Mouse (Mus musculus): ENCODE measurements at regions not wholly inside any gene's neighbourhood (a gene's known extent, or its start where the extent isn't known, plus 50 kb on each side); places are given as distances from the start of the nearest gene placed in this dataset.

DNA sequence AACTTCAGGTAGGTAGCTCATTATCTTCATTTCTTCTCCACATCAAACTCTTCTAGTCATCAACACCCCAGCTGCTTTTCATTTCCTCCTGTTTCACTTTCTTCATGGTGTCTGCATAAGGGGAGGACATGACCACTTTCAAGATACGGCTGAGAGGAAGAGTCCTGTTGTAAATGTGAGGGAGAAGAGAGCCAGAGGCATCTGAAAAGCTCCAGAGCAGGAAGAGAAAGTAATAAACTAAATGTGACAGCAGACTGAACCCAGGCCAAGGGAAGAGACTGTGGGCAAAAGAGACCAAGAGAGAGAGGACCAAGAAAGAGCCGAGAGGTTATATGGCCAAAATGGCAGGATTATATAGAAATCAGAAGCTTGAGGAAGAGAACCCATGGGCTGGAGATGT, 312.5 kb upstream of the Acvr2a start:
- H3K4me3 ChIP-seq (ENCODE audit: insufficient read depth in 1 of 2, low read depth in 1 of 2, low read length in 2 of 2, poor library complexity in 1 of 2, severe bottlenecking in 1 of 2), result no peak overlapping the region
- TF ChIP-seq ZNF384 (IDR thresholded peaks at IDR 0.05; ENCODE audit: low read depth, low read length) (no peak), ZC3H11A (IDR thresholded peaks at IDR 0.05; ENCODE audit: borderline replicate concordance, low read depth, low read length) (no peak), CHD2 (IDR thresholded peaks at IDR 0.05; ENCODE audit: low read depth, low read length) (no peak), HCFC1 (IDR thresholded peaks at IDR 0.05; ENCODE audit: borderline replicate concordance, insufficient read depth, low read length) (no peak), MAFK (IDR thresholded peaks at IDR 0.05; ENCODE audit: insufficient read depth, low read depth, low read length) (no peak)
- no peaks in the 10 kb centered on the region for H3K9me3 ChIP-seq (ENCODE audit: control insufficient read depth, insufficient read depth, low read depth, low read length)
- no peak overlapping the region for H3K27ac ChIP-seq (ENCODE audit: insufficient read depth, low read depth, low read length, poor library complexity, severe bottlenecking)
- in situ Hi-C loops (cut with MboI; ENCODE audit: low sequenced_read_pairs in 2 of 2, unreplicated experiment in 2 of 2), result no loop called here
- no peaks in the 10 kb centered on the region for H3K4me1 ChIP-seq (ENCODE audit: control insufficient read depth in 2 of 2, insufficient read depth in 2 of 2, low read length in 2 of 2, poor library complexity in 1 of 2)
- H3K36me3 ChIP-seq (ENCODE audit: control insufficient read depth, insufficient read depth, low read length, poor library complexity, severe bottlenecking), result no peaks in the 10 kb centered on the region
- no peak overlapping the region for H3K9ac ChIP-seq (ENCODE audit: insufficient read depth, low read depth, low read length, poor library complexity, severe bottlenecking)
- no peak for DNase-seq (ENCODE audit: low read depth, low spot score)

DNA sequence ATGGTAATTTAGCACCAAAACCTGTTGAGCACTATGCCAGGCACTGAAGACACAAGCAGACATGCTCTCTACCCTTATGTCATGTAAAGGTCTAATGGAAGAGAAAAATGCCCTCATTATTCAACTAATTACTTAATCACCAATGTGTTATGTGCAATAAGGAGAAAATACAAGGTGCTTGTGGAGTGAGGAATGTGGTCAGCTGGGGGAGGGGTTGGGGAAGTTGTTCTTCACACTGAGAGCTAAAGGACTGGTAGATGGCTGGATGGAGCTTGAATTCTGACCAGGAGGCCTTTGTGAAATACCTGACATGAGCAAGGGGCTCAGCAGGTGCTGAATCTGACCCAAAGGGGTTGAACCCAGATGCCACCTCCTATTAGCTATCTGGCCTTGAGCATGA, 300.1 kb upstream of the Acvr2a start:
- TF ChIP-seq ZC3H11A (IDR thresholded peaks at IDR 0.05; ENCODE audit: borderline replicate concordance, low read depth, low read length) (no peak), MAFK (IDR thresholded peaks at IDR 0.05; ENCODE audit: insufficient read depth, low read depth, low read length) (no peak), HCFC1 (IDR thresholded peaks at IDR 0.05; ENCODE audit: borderline replicate concordance, insufficient read depth, low read length) (no peak), ZNF384 (IDR thresholded peaks at IDR 0.05; ENCODE audit: low read depth, low read length) (no peak), CHD2 (IDR thresholded peaks at IDR 0.05; ENCODE audit: low read depth, low read length) (no peak)
- Histone ChIP-seq H3K9ac (ENCODE audit: insufficient read depth, low read depth, low read length, poor library complexity, severe bottlenecking) (no peak overlapping the region), H3K4me1 (ENCODE audit: control insufficient read depth in 2 of 2, insufficient read depth in 2 of 2, low read length in 2 of 2, poor library complexity in 1 of 2) (no peaks in the 10 kb centered on the region), H3K27ac (ENCODE audit: insufficient read depth, low read depth, low read length, poor library complexity, severe bottlenecking) (no peak overlapping the region), H3K4me3 (ENCODE audit: insufficient read depth in 1 of 2, low read depth in 1 of 2, low read length in 2 of 2, poor library complexity in 1 of 2, severe bottlenecking in 1 of 2) (no peak overlapping the region), H3K36me3 (ENCODE audit: control insufficient read depth, insufficient read depth, low read length, poor library complexity, severe bottlenecking) (no peaks in the 10 kb centered on the region), H3K9me3 (ENCODE audit: control insufficient read depth, insufficient read depth, low read depth, low read length) (no peaks in the 10 kb centered on the region)
- in situ Hi-C loops (cut with MboI; ENCODE audit: low sequenced_read_pairs in 2 of 2, unreplicated experiment in 2 of 2), result no loop called here
- DNase-seq (ENCODE audit: low read depth, low spot score), result no peak

DNA sequence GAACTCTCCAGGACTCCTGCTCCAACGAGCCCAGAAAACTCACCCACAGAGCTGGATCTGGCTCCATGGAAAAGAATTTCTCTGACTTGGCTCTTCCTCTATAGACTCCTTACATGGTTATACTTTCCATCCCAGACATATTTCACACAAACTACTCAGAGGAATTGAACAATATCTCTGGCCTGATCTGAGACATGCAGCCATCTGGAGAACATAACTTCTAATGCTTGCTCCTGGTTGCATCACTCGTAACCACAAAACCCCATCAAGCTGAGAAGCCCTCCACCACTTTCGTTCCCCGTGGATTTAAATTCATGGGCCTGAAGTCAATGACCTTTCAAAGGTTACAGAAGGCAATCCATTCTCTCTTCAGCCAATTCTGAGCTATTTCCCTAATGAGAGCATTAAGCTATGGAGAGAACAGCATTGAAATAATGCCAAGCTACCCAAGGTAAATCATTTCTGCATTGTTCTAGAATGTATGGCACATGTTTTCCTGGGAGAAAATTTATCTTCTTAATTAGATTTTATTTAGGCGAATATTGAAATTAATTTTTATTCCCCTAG, 294.0 kb upstream of the Acvr2a start:
- in situ Hi-C loops (cut with MboI; ENCODE audit: low sequenced_read_pairs in 2 of 2, unreplicated experiment in 2 of 2), result no loop called here
- Histone ChIP-seq H3K36me3 (ENCODE audit: control insufficient read depth, insufficient read depth, low read length, poor library complexity, severe bottlenecking) (no peaks in the 10 kb centered on the region), H3K9me3 (ENCODE audit: control insufficient read depth, insufficient read depth, low read depth, low read length) (no peaks in the 10 kb centered on the region), H3K4me3 (ENCODE audit: insufficient read depth in 1 of 2, low read depth in 1 of 2, low read length in 2 of 2, poor library complexity in 1 of 2, severe bottlenecking in 1 of 2) (no peak overlapping the region), H3K9ac (ENCODE audit: insufficient read depth, low read depth, low read length, poor library complexity, severe bottlenecking) (no peak overlapping the region), H3K27ac (ENCODE audit: insufficient read depth, low read depth, low read length, poor library complexity, severe bottlenecking) (no peak overlapping the region), H3K4me1 (ENCODE audit: control insufficient read depth in 2 of 2, insufficient read depth in 2 of 2, low read length in 2 of 2, poor library complexity in 1 of 2) (no peaks in the 10 kb centered on the region)
- DNase-seq (ENCODE audit: low read depth, low spot score), result no peak
- no peak for TF ChIP-seq ZNF384 (IDR thresholded peaks at IDR 0.05; ENCODE audit: low read depth, low read length)
- no peak for TF ChIP-seq HCFC1 (IDR thresholded peaks at IDR 0.05; ENCODE audit: borderline replicate concordance, insufficient read depth, low read length)
- no peak for TF ChIP-seq MAFK (IDR thresholded peaks at IDR 0.05; ENCODE audit: insufficient read depth, low read depth, low read length)
- TF ChIP-seq ZC3H11A (IDR thresholded peaks at IDR 0.05; ENCODE audit: borderline replicate concordance, low read depth, low read length), result no peak

GRCm38 (mm10) chr2:48520535-48520971, 293.4 kb upstream of the Acvr2a start:
- TF ChIP-seq ZNF384 (IDR thresholded peaks at IDR 0.05; ENCODE audit: low read depth, low read length), result no peak
- no peak for TF ChIP-seq HCFC1 (IDR thresholded peaks at IDR 0.05; ENCODE audit: borderline replicate concordance, insufficient read depth, low read length)
- no peak for TF ChIP-seq CHD2 (IDR thresholded peaks at IDR 0.05; ENCODE audit: low read depth, low read length)
- no peak for TF ChIP-seq MAFK (IDR thresholded peaks at IDR 0.05; ENCODE audit: insufficient read depth, low read depth, low read length)
- no peak for TF ChIP-seq ZC3H11A (IDR thresholded peaks at IDR 0.05; ENCODE audit: borderline replicate concordance, low read depth, low read length)
- in situ Hi-C loops (cut with MboI; ENCODE audit: low sequenced_read_pairs in 2 of 2, unreplicated experiment in 2 of 2), result no loop called here
- Histone ChIP-seq H3K36me3 (ENCODE audit: control insufficient read depth, insufficient read depth, low read length, poor library complexity, severe bottlenecking) (no peaks in the 10 kb centered on the region), H3K9ac (ENCODE audit: insufficient read depth, low read depth, low read length, poor library complexity, severe bottlenecking) (no peak overlapping the region), H3K4me1 (ENCODE audit: control insufficient read depth in 2 of 2, insufficient read depth in 2 of 2, low read length in 2 of 2, poor library complexity in 1 of 2) (no peaks in the 10 kb centered on the region), H3K9me3 (ENCODE audit: control insufficient read depth, insufficient read depth, low read depth, low read length) (no peaks in the 10 kb centered on the region), H3K4me3 (ENCODE audit: insufficient read depth in 1 of 2, low read depth in 1 of 2, low read length in 2 of 2, poor library complexity in 1 of 2, severe bottlenecking in 1 of 2) (no peak overlapping the region), H3K27ac (ENCODE audit: insufficient read depth, low read depth, low read length, poor library complexity, severe bottlenecking) (no peak overlapping the region)
- no peak for DNase-seq (ENCODE audit: low read depth, low spot score)

GRCm38 (mm10) chr2:48535453-48535852, 278.5 kb upstream of the Acvr2a start:
- no peak overlapping the region for H3K9ac ChIP-seq (ENCODE audit: insufficient read depth, low read depth, low read length, poor library complexity, severe bottlenecking)
- no peaks in the 10 kb centered on the region for H3K9me3 ChIP-seq (ENCODE audit: control insufficient read depth, insufficient read depth, low read depth, low read length)
- TF ChIP-seq ZC3H11A (IDR thresholded peaks at IDR 0.05; ENCODE audit: borderline replicate concordance, low read depth, low read length), result no peak
- TF ChIP-seq ZNF384 (IDR thresholded peaks at IDR 0.05; ENCODE audit: low read depth, low read length), result no peak
- TF ChIP-seq CHD2 (IDR thresholded peaks at IDR 0.05; ENCODE audit: low read depth, low read length), result no peak
- no peak for TF ChIP-seq HCFC1 (IDR thresholded peaks at IDR 0.05; ENCODE audit: borderline replicate concordance, insufficient read depth, low read length)
- no peak for TF ChIP-seq MAFK (IDR thresholded peaks at IDR 0.05; ENCODE audit: insufficient read depth, low read depth, low read length)
- H3K36me3 ChIP-seq (ENCODE audit: control insufficient read depth, insufficient read depth, low read length, poor library complexity, severe bottlenecking), result no peaks in the 10 kb centered on the region
- H3K4me1 ChIP-seq (ENCODE audit: control insufficient read depth in 2 of 2, insufficient read depth in 2 of 2, low read length in 2 of 2, poor library complexity in 1 of 2), result no peaks in the 10 kb centered on the region
- no peak overlapping the region for H3K27ac ChIP-seq (ENCODE audit: insufficient read depth, low read depth, low read length, poor library complexity, severe bottlenecking)
- H3K4me3 ChIP-seq (ENCODE audit: insufficient read depth in 1 of 2, low read depth in 1 of 2, low read length in 2 of 2, poor library complexity in 1 of 2, severe bottlenecking in 1 of 2), result no peak overlapping the region
- no peak for DNase-seq (ENCODE audit: low read depth, low spot score)
- in situ Hi-C loops (cut with MboI; ENCODE audit: low sequenced_read_pairs in 2 of 2, unreplicated experiment in 2 of 2), result no loop called here
